Mouse (Mus musculus): ENCODE data around the gene Nlrc3. TPM values are rescaled to one million over a fixed set of nuclear protein-coding genes. Genes with fewer than 3 reads are reported as not detected.
A peak's percentile ranks its signal among the peaks of the same experiment; 100 is the strongest.
"Not testable (repeated sequence)": the region's sequence is repeated elsewhere in the genome, so short reads cannot be mapped to it uniquely, and the experiment has no call there.

Gene Nlrc3
- total RNA-seq (2021) (1 to 10 TPM; 2.4 to 3.5 TPM), polyA plus RNA-seq (2012; rRNA removed) (8.2 and 8.3 TPM in 2 replicates)
- long read RNA-seq, partial matches to known transcripts, result 0 of 1 reads
- long read RNA-seq, other reads (novel, unspliced or antisense), result 1 of 1 reads

DNA sequence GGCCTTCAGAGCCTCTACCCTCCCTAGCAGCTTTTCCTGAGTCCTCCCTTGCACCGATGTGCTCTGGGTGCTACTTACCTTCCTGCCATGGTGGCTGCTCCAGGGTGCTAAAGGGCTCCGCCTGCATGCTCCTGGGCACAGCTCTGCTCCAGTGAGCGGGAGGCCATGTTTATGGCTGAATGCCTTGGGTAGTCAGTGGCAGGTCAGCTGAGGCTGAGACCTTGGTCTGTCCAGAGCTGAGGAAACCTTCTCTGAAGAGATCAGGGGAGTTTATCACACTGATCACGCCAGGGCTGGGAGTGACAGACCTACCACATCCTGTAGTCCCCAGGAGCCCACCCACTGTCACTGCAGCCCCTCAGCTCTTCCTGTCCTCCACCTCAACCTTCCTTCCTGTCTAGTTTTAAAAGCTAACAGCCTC is at the start of gene Nlrc3:
TSS of gene Nlrc3 (minus strand) at position 382 of the 421 bp plus-strand sequence.
- peak; percentile 26 for DNase-seq

- no peak for DNase-seq
Observed at GRCm38 (mm10) chr16:4022719-4023118, 46.3 kb upstream of the Nlrc3 start.

DNA sequence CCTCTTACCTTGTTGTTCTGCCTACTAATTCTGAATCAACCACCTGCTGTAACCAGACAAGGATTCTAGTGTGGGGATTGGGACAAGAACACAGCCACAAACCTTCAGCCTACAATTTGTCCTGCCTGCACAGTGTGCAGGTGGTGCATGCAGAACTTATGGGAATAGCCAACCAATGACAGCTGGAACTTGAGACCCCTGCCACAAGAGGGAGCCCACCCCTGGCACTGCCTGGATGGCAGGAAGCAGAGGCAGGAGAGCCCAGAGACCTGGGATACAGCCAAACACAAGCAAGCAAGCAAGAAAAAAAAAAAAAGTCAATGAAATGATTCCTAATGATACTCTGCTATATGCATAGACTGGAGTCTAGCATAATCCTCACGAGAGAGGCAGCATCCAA is 44.8 kb upstream of the Nlrc3 start:
- DNase-seq, result no peak

GRCm38 (mm10) chr16:4017466-4017865 is 41.0 kb upstream of the Nlrc3 start:
- DNase-seq, result not testable (repeated sequence)

- DNase-seq, result not testable (repeated sequence)
Observed at GRCm38 (mm10) chr16:4016786-4017185, 40.4 kb upstream of the Nlrc3 start.

GRCm38 (mm10) chr16:4014040-4014668 is 37.7 kb upstream of the Nlrc3 start:
- no peak for DNase-seq

DNA sequence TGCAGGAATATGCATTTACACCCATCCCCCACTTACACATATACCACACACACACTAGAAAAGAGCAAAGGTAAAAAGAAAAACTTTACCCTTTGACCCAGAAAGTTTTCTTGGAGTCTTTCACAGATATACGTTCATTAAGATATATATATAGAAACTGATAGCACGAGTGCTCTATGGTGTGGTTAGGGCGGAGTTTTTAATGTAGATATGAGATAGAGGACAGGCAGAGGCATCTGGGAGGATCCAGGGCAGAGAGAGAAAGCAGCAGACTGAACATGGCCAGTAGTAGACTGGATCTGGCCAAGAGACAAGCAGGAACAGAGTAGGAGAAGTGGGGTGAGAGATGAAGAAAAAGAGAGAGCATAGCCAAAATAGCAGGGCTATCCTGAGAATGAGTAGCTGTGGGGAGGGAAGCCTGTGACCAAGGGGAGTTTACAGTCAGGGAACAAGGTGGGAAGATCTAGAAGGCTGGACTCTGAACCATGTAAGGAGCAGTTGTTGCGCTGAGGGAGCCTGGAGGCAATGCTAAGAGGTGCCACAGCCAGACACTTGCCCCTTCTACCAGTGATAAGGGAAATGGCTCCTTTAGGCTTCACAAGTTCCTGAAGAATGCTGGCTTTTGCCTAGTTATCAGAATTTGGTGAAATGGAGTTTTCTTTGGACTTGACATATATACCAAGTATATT is 36.6 kb upstream of the Nlrc3 start:
- DNase-seq, result no peak

- DNase-seq, result peak; percentile 97
Observed at GRCm38 (mm10) chr16:4003489-4004398, 27.3 kb upstream of the Nlrc3 start, which contains the start of gene Slx4. Gene Slx4 (minus strand): TSS chr16:4003770.

GRCm38 (mm10) chr16:3988410-3988809 is 12.0 kb upstream of the Nlrc3 start:
- DNase-seq, result no peak

DNA sequence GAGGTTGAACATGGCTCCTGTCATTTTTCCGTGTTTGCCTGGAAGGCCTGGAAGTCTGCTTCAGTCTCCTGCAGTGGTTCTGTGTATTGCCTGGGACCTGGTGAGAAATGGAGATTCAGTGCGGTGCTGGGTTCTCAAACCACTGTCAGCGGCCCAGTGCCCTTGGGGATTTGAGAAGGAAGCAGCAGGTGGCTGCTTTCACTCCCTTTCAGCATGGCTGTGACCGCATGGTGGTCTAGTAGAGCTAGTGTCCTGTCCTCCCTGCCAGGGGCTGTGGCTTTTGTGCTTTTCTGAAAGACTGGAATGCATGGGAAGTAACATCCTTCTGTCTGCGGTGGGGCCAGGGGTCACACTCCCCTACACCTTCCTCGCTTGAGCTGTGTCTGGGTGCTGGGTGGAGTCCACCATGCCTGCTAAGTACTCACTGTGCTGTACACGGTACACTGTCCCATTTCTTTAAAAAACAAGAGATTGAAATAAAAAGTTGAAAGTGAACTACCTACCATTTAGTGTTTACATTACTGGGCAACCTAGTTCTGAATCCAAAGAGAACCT is 6.8 kb upstream of the Nlrc3 start:
- DNase-seq, result no peak

DNA sequence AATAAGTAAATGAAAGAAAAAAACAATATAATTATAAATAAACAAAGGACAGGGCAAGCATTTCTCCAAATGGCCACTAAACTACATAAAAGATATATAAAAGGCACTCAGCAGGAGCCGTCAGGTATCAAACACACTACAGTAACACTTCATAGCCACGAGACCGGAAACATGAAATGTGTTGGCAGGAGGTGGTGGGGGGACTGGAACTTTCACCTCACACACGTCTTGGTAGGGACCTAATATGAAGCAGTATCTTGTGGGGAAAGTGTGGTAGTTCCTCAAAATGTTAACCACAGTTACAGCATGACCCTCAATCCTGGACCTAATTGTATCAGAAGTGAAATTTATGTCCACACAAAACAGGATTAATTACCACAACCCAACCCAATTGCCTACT is 5.7 kb upstream of the Nlrc3 start:
- no peak for DNase-seq

- DNase-seq, result no peak
Observed at GRCm38 (mm10) chr16:3976712-3977111, 280 bp upstream of the Nlrc3 start.

- DNase-seq, result no peak
Observed at GRCm38 (mm10) chr16:3975658-3976057, 774 bp downstream of the Nlrc3 start.

- not testable (repeated sequence) for DNase-seq
Observed at GRCm38 (mm10) chr16:3974456-3974855, 2.0 kb downstream of the Nlrc3 start.

GRCm38 (mm10) chr16:3965534-3965933 is 10.9 kb downstream of the Nlrc3 start:
- no peak for DNase-seq

DNA sequence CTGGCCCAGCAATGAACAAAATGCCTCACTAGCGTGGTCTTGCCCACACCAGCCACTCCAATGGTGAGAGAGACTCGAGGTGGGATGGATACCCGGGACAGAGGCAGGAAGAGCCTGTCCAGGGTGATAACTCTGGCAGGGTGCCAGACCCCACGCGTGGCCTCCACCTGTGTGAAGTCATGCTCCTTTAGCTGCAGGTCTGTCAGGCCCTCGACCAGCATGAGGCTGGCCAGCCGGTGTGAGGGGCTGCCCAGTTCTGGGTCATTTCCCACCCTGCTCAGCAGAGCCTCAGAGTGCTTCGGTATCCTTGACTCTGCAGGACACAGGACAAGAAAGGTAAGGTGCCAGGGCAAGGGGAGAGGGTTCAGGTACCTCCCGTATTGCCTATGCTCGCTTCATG is 11.4 kb downstream of the Nlrc3 start:
- DNase-seq, result no peak

- peak; percentile 46 for DNase-seq
Observed at GRCm38 (mm10) chr16:3959261-3959660, 17.2 kb downstream of the Nlrc3 start.

GRCm38 (mm10) chr16:3956369-3956768 is 20.1 kb downstream of the Nlrc3 start:
- peak; percentile 76 for DNase-seq

DNA sequence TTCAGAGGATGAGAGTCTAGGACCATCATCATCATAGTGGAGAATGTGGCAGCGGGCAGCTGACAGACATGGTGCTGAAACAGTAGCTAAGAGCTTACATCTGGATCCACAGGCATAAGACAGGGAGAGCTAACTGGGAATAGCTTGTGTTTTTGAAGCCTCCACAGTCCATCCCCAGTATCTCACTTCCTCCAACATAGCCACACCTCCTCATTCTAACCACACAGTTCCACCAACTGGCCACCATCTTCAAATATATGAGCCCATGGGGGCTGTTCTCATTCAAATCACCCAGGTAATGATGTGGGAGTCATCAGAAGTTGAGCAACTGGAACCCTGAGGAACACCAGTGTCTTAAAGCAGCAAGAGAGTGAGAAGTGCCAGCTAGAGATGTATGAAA is 25.3 kb downstream of the Nlrc3 start:
- no peak for DNase-seq

DNA sequence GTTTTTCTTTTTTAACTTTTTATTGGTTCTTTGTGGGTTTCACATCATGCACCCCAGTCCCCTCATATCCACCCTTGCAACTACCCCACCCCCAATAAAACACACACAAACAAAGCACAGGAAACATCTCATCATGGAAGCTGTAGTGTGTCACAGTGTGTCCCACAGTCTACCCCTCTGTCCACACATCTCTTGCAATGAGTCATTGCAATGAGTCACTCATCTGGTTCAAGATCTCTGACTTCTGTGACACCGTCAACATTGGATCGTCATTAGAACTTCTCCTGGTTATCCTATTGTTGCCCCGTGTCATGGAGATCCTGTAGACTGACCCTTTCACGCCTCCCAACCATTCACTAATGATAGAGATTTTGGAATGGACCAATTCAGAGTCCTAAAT is 41.7 kb downstream of the Nlrc3 start:
- DNase-seq, result peak; percentile 25

DNA sequence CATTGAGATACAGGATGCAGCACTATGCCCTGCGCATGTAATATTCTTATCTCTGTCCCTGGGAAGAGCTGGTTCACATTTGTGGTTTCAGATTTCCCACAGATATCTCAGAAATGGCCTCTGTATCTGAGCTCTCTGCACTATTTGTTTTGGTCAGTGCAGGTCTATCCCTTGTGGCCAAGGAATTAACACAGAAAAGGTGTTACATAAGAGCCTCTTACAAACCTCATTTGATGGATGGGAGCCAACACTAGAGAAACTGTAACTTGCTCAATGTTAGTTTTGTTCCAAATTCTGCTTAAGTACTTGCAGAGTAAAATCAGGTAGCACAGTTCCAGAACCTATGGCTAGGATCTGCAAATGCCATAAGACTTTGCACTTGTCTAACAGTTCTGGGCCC is 42.3 kb downstream of the Nlrc3 start:
- DNase-seq, result no peak

- peak; percentile 33 for DNase-seq
Observed at GRCm38 (mm10) chr16:3933536-3933935, 42.9 kb downstream of the Nlrc3 start.
